Mouse (Mus musculus) frontal cortex, adult (tissue): ENCODE results near the gene Bnip2.
"Not testable (repeated sequence)": the region's sequence is repeated elsewhere in the genome, so short reads cannot be mapped to it uniquely, and the experiment has no call there.

ENCODE experiments used
- ATAC-seq: cut with Nextera tagmentation; 2 replicates; pipeline ENCODE4 v1.9.2; 2017; ENCODE audit warnings: mild to moderate bottlenecking, moderate library complexity, mixed read lengths; ENCODE audit not compliant: low TSS enrichment

The Bnip2 gene

DNA sequence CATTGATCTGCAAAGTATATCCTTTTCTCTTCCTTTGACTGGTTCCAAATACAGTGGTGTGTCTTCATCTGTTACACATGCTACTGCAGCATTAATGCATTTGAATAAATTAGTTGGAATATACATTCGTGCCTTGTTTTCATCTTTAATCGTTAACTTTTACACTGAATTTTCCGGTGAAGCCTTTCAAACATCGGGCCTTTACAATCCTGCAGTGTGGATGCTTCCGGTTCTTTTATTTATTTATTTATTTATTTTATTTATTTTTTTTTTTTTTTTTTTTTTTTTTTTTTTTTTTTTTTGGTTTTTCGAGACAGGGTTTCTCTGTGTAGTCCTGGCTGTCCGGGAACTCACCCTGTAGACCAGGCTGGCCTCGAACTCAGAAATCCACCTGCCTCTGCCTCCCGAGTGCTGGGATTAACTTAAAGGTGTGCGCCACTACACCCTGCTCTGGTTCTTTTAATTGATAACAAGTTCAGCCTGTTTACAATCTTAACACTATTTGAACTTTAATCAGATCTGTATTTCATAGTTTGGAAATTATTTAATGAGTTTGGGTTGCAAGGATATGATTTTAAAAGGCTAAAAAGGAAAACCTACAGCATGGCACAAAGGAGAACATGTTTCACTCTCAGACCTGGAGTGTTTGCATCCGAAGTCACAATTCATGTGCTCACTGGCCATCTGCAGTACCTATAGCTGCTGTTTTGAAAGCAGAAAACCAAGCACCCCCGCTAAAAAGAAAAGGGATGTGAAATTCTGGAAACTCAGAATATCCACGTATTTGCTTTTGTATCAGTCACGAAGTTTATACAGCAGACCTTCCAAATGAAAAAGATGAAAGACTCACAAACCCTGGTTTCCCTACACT is 22.5 kb downstream of the Bnip2 start:
- ATAC-seq = peak; percentile 3; the same call in 1 of the 2 replicates

DNA sequence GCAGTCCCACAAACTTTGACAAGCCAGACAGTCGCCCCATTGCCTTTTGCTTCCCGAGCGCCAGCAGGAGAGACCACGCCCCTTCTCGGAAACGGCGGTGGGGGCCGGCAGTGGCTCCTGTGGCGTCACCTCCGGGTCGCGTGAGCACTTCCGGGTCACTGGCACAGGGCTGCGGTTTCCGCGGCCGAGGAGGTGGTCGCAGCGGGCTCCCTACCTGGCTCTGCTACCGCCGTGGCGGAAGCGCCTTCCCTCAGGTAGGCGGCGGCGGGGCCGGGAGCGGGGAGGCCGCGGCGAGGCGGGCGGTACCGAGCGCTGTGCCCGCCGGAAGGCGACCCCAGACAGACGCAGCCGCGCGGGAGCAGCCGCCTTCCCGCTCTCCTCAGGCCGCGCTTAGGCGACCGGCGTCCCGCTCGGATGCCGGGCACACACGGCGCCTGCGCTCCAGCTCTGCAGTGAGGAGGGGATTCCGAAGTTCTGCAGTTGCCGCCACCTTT is 23.2 kb downstream of the Bnip2 start, which contains the start of gene Gtf2a2:
Gene Gtf2a2, plus strand, starts transcription at position 143 of the 494 bp plus-strand sequence.
- ATAC-seq = peak; percentile 97

DNA sequence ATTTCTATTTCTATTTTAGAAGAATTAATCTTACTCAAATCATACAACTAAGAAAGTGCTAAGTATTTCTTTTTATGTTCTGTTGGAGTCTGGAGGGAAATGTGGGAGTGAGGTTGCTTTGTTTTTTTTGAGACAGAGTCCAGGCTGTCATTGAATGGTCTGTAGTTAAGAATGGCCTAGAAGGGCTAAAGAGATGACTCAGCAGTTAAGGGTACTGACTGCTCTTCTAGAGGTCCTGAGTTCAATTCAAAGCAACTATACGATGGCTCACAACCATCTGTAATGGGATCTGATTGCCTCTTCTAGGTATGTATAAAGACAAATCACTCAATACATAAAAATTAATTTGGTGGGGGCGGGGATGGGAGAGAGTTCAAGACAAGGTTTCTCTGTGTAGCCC is 26.4 kb downstream of the Bnip2 start:
- no peak for ATAC-seq

DNA sequence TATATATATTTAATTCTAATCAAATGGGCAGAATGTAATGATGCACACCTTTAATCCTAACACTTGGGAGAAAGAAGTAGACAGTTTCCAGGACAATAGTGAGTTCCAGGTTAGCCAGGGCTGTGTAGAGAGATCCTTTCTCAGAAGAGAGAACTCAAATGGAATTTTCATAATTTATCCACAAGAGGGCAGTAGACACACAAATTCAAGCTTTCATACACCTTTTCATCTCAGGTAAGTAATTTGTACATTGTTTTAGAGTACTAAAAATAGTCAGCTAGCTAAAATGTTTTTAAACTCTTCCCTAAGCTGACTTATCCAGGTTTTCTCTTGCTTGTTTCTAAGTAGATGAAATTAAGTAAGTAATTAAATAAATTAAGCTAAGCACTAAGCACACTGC is 29.6 kb downstream of the Bnip2 start:
- no peak for ATAC-seq

DNA sequence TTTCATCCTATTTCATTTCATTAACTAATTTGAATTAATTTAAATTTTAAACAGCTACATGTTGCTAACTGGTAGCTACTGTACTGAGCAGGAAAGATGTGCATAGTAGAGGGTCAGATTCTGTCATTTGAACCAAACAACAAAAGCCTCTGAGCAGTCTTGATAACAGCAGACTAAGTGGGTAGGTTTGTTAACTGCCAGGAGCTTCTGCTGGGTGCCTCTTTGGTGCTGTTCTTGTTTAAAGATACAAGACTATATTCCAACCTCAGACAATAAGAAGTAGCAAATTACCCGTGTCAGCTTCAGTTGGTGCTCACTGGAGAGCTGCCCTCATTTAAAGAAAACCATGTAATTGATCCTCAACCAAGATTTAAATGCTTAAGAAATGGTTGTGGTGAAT is 32.3 kb downstream of the Bnip2 start:
- no peak for ATAC-seq

DNA sequence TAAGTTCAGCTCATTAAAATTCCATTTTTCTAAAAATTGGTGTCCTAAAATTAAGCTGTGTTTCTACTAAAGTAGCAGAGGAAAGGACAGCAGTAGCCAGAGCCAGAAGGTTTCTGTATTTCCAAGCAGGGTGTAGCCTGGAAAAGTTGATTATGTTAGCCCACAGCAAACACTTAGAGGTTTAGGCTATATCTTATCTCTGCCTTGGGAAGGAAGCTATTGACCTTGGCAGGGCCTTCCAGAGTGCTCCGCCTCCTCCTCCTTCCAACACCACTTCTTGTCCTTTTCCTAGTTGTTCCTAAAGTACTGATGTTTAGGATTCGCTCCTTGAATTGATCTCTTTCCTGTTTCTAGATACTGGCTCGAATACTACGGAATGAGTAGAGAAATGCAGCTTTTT is 32.8 kb downstream of the Bnip2 start:
- ATAC-seq = no peak

DNA sequence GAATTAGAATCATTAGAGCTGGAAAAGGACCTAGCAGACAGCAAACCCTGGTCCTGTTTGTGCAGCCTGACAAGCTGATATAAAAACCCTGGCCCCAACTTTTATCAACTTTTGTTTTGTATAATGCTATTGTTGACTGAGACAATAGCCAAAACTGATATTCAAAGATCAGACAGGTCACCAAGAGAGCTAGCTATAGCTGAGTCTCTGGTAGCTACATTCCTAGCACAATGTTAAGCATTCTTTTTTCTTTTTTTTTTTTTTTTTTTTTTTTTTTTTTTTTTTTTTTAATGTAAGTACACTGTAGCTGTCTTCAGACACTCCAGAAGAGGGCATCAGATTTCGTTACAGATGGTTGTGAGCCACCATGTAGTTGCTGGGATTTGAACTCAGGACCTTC is 34.3 kb downstream of the Bnip2 start:
- not testable (repeated sequence) for ATAC-seq

DNA sequence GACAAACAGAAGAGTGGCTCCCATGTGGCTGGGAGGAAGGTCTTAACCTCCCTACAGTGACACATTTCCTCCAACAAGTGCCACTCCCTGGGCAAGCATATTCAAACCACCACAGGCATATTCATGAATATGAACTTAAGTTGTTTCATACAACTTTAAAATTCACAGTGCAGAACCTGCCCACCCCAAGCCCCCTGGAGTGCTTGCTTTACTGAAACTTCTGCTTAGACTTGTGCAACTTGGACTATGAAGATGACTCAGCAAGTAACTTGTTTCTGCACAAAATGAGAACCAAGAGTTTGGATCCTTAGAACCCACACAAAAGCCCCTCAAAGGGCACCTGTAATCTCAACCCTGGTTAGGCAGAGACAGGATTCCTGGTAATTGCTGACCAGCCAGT is 35.4 kb downstream of the Bnip2 start:
- no peak for ATAC-seq

DNA sequence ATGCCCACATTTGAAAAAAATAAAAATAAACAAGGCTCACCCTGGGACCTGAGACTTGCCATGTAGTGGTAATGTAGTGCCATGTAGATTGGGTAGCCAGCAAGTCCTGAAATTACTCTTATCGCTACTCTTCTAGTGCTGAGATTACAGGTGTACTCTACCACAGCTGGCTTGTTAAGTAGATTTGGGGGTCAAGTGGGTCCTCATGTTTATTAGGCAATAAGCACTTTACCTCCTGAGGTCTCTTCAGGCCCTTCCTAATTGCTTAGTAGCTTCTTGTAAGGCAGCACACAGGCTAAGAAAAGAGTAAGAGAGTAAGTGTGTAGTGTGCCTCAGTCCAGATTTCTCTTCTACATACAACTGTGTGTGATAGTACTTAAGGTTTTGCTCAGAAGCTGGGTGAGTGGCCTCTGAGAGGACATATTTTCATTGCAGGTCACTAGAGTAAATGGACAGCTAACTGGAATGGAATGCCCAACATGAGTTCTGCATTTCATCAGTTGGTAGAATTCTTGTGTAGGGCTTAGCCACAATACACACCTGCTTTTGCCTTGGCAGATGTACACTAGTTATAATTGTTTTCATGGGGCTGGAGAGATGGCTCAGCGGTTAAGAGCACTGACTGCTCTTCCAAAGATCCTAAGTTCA is 36.2 kb downstream of the Bnip2 start:
- no peak for ATAC-seq

DNA sequence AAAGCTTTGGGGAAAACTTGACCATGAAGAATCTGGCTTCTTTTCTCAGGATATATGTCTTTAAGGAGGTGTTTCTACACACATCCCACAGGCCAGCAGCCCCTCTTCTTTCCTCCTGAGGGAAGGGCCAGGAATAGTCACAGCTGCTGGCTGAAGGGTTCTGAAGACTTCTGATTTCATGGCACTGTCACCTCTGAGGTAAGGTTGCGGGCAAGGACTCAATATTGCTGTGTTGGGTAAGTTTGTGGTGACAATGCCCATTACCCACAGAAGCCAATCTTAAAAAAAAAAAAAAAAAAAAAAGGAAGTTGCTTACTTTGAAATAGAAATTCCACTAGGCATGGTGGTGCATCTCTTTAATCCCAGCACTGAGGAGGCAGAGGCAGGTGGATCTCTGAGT is 42.9 kb downstream of the Bnip2 start:
- ATAC-seq = no peak

DNA sequence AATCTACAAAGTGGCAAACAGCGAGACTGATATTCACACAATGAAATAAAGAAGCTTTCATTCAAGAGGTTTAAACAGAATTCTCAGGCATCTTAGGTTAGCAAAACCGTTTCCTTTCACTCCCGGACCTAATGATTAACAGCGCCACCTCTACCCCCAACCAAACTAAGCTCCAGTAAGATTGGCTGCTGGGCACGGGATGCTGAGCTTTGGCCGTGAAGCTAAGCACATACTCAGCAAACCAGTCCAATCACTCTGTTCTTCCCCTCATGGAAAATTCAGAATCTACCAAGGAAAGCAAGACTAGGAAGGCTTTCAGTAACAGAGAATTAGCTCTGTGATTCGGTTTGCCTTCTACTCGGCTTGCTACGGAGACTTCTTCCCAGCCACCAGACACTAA is 43.8 kb downstream of the Bnip2 start:
- no peak for ATAC-seq

DNA sequence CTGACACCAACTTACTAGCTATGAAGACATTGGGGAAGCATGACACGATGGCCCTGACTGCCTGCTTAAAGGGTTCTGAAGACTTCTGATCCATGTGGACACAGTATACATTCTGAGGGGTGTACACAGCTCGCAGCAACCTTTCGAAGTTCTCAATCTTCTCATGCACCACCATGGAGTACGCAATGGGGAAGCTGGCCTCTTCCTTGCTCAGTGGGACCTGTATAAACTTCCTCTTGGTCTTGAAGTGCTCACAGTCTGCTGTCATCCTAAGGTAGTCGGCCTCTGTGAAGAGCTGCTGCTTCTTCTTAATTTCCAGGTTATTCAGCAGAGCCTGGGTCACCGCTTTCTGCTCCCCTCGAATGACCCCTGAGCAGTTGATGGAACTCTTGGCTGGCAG is 45.4 kb downstream of the Bnip2 start:
- no peak for ATAC-seq

DNA sequence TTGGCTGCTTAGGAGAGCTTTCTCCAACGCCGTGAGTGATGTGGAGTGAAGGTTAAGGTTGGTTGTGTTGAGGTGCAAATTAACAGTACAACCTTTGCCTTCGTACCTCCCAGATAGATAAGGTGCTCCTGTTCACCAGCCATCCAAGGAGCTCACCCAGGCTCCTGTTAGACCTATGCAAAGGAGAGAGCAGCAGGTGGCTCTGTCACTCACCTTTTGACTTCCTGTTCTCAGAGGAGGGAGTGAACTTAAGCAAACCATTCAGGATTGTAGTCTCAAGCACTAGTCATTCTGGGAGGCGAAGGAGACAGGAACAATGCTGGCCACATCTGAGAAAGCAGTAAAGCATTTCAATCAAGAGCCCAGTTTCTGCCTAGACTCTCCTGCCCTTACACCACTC is 47.4 kb downstream of the Bnip2 start:
- ATAC-seq = no peak

DNA sequence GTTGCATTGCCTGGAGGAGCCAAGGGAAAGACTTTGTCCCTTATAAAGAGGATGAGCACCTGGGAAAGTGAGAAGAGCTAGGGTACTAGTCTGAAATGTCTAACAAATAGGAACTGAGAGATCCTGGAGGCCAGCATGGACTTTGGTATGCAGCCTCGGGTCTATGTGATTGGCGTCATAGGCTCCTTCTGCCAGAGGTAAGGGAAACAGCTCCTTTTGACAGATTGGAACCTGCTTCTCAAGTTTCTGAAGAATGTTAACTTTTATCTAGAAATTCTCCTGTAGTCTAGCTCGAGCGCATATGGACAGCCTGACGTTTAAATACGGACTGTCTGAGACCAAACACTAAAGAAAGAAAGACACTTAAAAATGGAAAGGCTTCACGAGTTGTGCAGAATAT is 48.7 kb downstream of the Bnip2 start, which contains the start of gene Gcnt3:
Gene Gcnt3, minus strand, starts transcription at position 101 of the 400 bp plus-strand sequence.
- no peak for ATAC-seq

DNA sequence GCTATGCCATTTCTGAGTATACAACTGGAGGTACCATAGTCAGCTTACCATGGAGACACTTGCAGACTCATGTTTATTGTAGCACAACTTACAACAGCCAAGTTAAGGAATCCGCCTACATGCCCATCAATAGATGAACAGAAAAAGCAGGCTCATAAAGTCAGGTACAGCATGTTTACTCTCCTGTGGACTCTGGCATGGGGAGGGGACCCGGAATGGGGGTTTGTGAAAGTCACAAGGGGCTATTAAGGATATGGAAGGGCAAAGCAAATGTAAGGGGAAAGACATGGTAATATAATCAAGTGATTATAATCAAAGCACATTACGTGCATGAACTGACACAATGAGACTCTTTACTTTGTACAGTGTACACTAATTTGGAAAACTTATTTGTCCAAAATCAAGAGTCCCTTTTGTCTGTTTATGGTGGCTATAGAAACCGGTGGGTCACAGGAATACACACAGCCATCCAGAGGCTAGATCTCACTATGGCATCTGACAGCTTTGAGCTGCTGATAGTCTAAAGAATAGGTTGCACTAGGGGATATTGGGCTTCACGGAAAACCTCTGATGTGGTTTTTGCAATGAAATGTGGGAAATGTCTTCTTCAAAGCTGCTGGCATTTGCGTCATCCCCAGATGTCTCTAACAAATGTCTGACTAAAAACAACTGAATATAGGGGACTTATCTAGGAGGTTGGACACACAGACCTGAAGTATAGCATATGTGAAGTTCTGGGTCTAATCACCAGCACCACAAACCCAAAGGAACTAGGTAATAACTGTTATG is 50.5 kb downstream of the Bnip2 start:
- no peak for ATAC-seq

DNA sequence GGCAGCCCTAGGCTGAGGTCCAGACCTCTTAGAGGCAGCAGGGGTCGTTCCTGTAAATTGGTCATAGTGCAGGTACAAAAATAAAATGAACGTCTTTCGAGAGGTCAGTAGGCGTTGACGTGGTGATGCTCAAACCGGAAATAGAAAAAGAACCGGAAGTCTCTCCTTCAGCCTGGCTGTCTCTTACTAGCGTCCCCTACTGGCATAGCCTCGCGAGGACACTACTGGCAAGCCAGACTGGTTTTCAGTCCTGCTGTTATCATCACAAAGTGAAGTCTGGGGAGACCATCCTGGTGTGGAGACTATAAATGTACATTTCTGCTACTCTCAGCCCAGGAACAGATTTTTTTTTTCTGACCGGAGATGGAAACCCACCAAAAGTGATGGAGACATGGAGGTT is 51.3 kb downstream of the Bnip2 start:
- no peak for ATAC-seq

DNA sequence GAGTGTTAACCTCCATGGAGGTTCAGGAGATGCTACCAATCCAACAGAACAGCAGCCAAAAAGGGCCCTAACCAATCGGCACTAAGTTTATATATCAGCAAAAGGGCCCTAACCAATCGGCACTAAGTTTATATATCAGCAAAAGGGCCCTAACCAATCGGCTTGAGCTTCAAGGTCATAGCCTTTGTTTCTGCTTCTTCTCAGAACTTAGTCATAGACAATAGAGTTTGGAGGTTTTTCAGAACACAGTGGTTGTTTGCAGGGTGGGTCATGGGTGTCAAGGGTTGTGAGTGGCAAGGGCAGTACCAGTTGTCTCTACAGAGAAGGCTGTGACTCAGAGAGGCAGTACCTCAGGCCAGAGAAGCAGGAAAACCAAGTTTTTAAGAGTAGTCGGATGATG is 52.9 kb downstream of the Bnip2 start:
- no peak for ATAC-seq

DNA sequence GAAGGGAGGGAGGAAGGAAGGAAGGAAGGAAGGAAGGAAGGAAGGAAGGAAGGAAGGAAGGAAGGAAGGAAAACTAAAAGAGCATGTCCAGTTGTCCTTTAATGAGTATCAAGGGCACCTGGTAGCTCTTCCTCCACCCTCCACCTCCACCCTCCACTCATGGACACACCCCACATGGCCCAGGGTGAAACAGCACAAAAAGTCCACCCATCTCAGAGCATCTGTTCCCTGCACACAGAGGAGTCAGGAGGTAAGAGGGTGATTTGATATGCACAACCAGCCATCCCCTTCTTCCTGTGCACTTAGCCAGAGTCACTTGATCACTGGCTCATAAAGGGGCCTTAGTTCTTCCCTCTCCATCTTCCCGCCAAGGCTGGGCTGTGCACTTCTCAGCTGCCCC is 53.7 kb downstream of the Bnip2 start:
- no peak for ATAC-seq

DNA sequence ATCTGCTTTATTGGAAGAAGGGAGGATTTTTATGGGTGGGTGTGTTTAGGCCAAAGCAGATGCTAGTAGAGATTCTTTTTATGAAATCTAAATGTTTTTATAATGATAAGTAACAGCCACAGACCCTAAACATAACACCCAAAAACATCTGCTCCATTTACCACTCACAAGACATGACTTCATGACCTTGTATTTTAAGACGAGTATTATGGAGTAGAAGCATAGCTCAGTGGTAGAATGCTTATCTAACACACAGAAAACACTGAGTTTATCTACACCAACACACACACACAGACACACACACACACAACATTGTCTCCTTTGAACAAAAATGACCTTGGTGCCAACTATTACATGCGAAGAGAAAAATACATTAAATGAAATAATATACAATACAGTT is 55.6 kb downstream of the Bnip2 start:
- no peak for ATAC-seq

DNA sequence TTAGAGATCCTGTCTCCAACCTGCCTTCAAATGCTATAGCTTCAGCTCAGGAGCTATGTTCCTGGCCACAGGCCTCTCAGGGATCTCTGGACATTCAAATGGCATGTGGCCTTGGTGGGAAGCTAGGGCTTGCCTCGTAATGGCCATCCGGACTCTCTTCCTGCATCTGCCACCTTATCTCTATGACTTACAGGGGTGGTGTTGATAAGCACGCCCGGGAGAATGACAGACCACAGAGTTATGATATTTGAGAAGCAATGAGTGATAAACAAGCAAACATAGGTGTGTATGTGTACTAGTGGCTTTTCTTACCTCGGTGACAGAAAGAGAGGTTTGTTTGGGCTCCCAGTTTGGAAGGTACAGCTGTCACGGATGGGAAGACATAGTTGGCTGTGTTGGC is 57.0 kb downstream of the Bnip2 start:
- no peak for ATAC-seq

DNA sequence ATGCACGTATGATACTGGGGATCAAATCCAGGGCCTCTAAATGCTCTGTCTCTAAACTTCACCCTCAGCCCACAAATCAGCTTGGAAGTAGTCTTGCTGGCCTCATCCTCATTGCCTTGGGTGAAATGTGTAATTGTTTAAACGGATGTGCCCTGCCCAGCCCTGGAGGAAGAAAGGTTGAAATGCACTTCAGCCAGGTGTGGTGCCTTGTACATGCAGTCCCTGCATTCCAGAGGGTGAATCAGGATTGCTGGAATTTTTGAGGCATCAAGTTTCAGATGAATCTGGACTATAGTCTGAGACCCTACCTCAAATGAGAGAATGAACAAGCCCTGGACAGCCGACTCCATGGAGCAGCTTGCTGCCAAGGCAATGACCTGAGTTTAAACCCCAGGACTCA is 58.6 kb downstream of the Bnip2 start:
- ATAC-seq = no peak

DNA sequence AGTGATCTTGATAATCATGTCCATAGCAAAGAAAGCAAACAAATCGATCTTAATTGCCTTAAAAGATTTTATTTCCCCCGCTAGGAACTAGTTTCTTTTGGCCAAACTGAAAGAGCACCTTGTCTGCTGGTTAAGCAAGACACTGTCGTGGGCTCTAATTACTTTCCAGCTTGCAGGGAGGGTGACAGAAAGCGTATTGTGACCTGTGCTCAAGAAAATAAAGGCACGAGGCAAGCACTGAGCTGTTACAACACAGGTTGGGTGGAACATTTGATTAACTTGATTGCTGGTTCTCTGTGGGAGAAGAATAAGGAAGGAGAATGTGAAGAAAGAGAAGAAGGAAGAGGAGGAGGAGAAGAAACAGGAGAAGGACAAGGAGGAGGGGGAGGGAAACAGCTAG is 59.0 kb downstream of the Bnip2 start:
- no peak for ATAC-seq
